In genomic region chr12:112958303-112958702, GRCm38 (mm10) we compare ENCODE assay signal across 9 mouse cellular contexts. TPM values are rescaled to one million over a fixed set of nuclear protein-coding genes. Genes with fewer than 3 reads are reported as not detected.
DNase-seq lines count a peak whose midpoint lies in the region; ATAC-seq and TF ChIP-seq lines count a peak whose summit lies in the region.
"Had no signal": no experiment of that assay in that cellular context is flagged by ENCODE, and none has a peak within 500 bp of the region (broad histone marks: within the 10 kb centered on the region; RNA-seq: fewer than 3 reads in every experiment).

No protein-coding gene starts in this region.

- 52% methylated on average over 4 of the region's 4 CpGs for WGBS in liver, embryonic 11.5 days
- WGBS in liver, embryonic 12.5 days (ENCODE audit: insufficient replicate concordance): 36% methylated on average over 4 of the region's 4 CpGs

- no peaks in the 10 kb centered on the region for H3K27me3 ChIP-seq in liver, embryonic 11.5 days (replicated peaks; ENCODE audit: control insufficient read depth, insufficient read depth, low read length)
- H3K27me3 ChIP-seq in liver, embryonic 12.5 days (replicated peaks): no peaks in the 10 kb centered on the region

- H3K4me3 ChIP-seq in liver, embryonic 11.5 days (ENCODE audit: low read depth, low read length): no peak overlapping the region
- H3K4me3 ChIP-seq in liver, embryonic 12.5 days: no peak overlapping the region
- no peak overlapping the region for H3K4me3 ChIP-seq in cortical plate, adult 2 months (ENCODE audit: insufficient read depth, low read length)
- H3K4me3 ChIP-seq: erythroblast, embryonic 14.5 days had no signal

- peak; percentile 17; the same call in 1 of the 2 replicates for ATAC-seq in liver, embryonic 11.5 days (replicated peaks; ENCODE audit: low FRiP score)
- no peak for ATAC-seq in liver, embryonic 12.5 days

- TF ChIP-seq POLR2A in cortical plate, adult 2 months (IDR thresholded peaks at IDR 0.05; ENCODE audit: extremely low read depth, insufficient read depth, low read length): no peak

- no peaks in the 10 kb centered on the region for H3K4me1 ChIP-seq in liver, embryonic 11.5 days (replicated peaks; ENCODE audit: control insufficient read depth, insufficient read depth, low read length)
- H3K4me1 ChIP-seq in liver, embryonic 12.5 days: peaks cover 3% of the 10 kb centered on the region; the same call in 1 of the 2 replicates
- no peaks in the 10 kb centered on the region for H3K4me1 ChIP-seq in cortical plate, adult 2 months (ENCODE audit: control insufficient read depth, insufficient read depth, low read length)

- H3K4me2 ChIP-seq in liver, embryonic 11.5 days: no peak overlapping the region
- H3K4me2 ChIP-seq in liver, embryonic 12.5 days: no peak overlapping the region

- peak; percentile 41 for TF ChIP-seq CTCF in cortical plate, adult 2 months (IDR thresholded peaks at IDR 0.05; ENCODE audit: extremely low read depth, insufficient read depth, low read length)

- H3K27ac ChIP-seq in liver, embryonic 11.5 days (ENCODE audit: low read depth, low read length): no peak overlapping the region
- H3K27ac ChIP-seq in liver, embryonic 12.5 days: no peak overlapping the region
- no peak overlapping the region for H3K27ac ChIP-seq in cortical plate, adult 2 months (ENCODE audit: insufficient read depth, low read length)

- no peak overlapping the region for H3K9ac ChIP-seq in liver, embryonic 11.5 days (ENCODE audit: low read depth, low read length)
- H3K9ac ChIP-seq in liver, embryonic 12.5 days: no peak overlapping the region

- no peak for DNase-seq in liver, embryonic 11.5 days (ENCODE audit: low spot score)
- DNase-seq in Muller cell, postnatal 12 days (ENCODE audit: inconsistent ontology term): peak; percentile 54
- peak; percentile 77 for DNase-seq in heart, postnatal 4 days
- DNase-seq in lung, postnatal 36 days: peak; percentile 72
- DNase-seq in layer of hippocampus, postnatal 36 days: no peak
- no peak for DNase-seq in urinary bladder, adult 2 months (ENCODE audit: low spot score)

- peaks cover 36% of the 10 kb centered on the region for H3K36me3 ChIP-seq in liver, embryonic 11.5 days (ENCODE audit: control insufficient read depth, insufficient read depth, low read length)
- H3K36me3 ChIP-seq in liver, embryonic 12.5 days: peaks cover 47% of the 10 kb centered on the region

- no peaks in the 10 kb centered on the region for H3K9me3 ChIP-seq in liver, embryonic 11.5 days (ENCODE audit: control insufficient read depth, low read length)
- H3K9me3 ChIP-seq in liver, embryonic 12.5 days (replicated peaks): no peaks in the 10 kb centered on the region

RNA-seq across cellular contexts. Expression of gene Nudt14, which starts 16.4 kb away (rescaled TPM):
- polyA plus RNA-seq in liver, embryonic 11.5 days (2014; fragmentation: Nextera tagmentation; extraction: Ambion mirVana): 38.4 and 43.2 TPM in 2 replicates
- polyA plus RNA-seq in liver, embryonic 12.5 days (2016; fragmentation: Nextera tagmentation; extraction: Ambion mirVana): 21.4 and 21.7 TPM in 2 replicates
- 18.2 and 18.9 TPM in 2 replicates for polyA plus RNA-seq in cortical plate, adult 2 months (2012; rRNA removed)
- total RNA-seq in heart, postnatal 4 days (2021): 10 to 100 TPM; 10.3 to 15.7 TPM
- 10 to 100 TPM; 11.4 to 13.1 TPM for total RNA-seq in layer of hippocampus, postnatal 36 days (2021)
- 42.4 and 54.6 TPM in 2 replicates for polyA plus RNA-seq in urinary bladder, adult 2 months (2012; rRNA removed)

RNA-seq across cellular contexts. Expression of gene Btbd6, which starts 18.0 kb away (rescaled TPM):
- polyA plus RNA-seq in liver, embryonic 11.5 days (2014; fragmentation: Nextera tagmentation; extraction: Ambion mirVana): 12.3 and 12.4 TPM in 2 replicates
- 9.2 and 10.1 TPM in 2 replicates for polyA plus RNA-seq in liver, embryonic 12.5 days (2016; fragmentation: Nextera tagmentation; extraction: Ambion mirVana)
- polyA plus RNA-seq in cortical plate, adult 2 months (2012; rRNA removed): 78.2 and 80.2 TPM in 2 replicates
- 10 to 100 TPM; 26.0 to 28.1 TPM for total RNA-seq in heart, postnatal 4 days (2021)
- 10 to 100 TPM; 55.4 to 56.3 TPM for total RNA-seq in layer of hippocampus, postnatal 36 days (2021)
- 23.9 and 26.8 TPM in 2 replicates for polyA plus RNA-seq in urinary bladder, adult 2 months (2012; rRNA removed)

RNA-seq across cellular contexts. Expression of gene Jag2, which starts 28.7 kb away (rescaled TPM):
- 0.39 and 1.4 TPM in 2 replicates for polyA plus RNA-seq in liver, embryonic 11.5 days (2014; fragmentation: Nextera tagmentation; extraction: Ambion mirVana)
- 0.57 and 0.64 TPM in 2 replicates for polyA plus RNA-seq in liver, embryonic 12.5 days (2016; fragmentation: Nextera tagmentation; extraction: Ambion mirVana)
- 42.1 and 51.5 TPM in 2 replicates for polyA plus RNA-seq in cortical plate, adult 2 months (2012; rRNA removed)
- 10 to 100 TPM; 29.1 to 29.2 TPM for total RNA-seq in heart, postnatal 4 days (2021)
- total RNA-seq in layer of hippocampus, postnatal 36 days (2021): 10 to 100 TPM; 43.8 to 45.6 TPM
- polyA plus RNA-seq in urinary bladder, adult 2 months (2012; rRNA removed): 42.7 and 62.7 TPM in 2 replicates
- polyA plus RNA-seq: erythroblast, embryonic 14.5 days had no signal

RNA-seq across cellular contexts. Expression of gene Brf1, which starts 42.2 kb away (rescaled TPM):
- 51.8 and 52.9 TPM in 2 replicates for polyA plus RNA-seq in liver, embryonic 11.5 days (2014; fragmentation: Nextera tagmentation; extraction: Ambion mirVana)
- 46.2 and 47.1 TPM in 2 replicates for polyA plus RNA-seq in liver, embryonic 12.5 days (2016; fragmentation: Nextera tagmentation; extraction: Ambion mirVana)
- 38.8 and 39.6 TPM in 2 replicates for polyA plus RNA-seq in cortical plate, adult 2 months (2012; rRNA removed)
- 10 to 100 TPM; 38.3 to 40.8 TPM for total RNA-seq in heart, postnatal 4 days (2021)
- 10 to 100 TPM; 54.8 to 57.8 TPM for total RNA-seq in layer of hippocampus, postnatal 36 days (2021)
- polyA plus RNA-seq in urinary bladder, adult 2 months (2012; rRNA removed): 69.1 and 82.7 TPM in 2 replicates

RNA-seq across cellular contexts. Expression of gene Pacs2, which starts 56.0 kb away (rescaled TPM):
- polyA plus RNA-seq in liver, embryonic 11.5 days (2014; fragmentation: Nextera tagmentation; extraction: Ambion mirVana): 11.0 and 11.9 TPM in 2 replicates
- 8.3 and 9.6 TPM in 2 replicates for polyA plus RNA-seq in liver, embryonic 12.5 days (2016; fragmentation: Nextera tagmentation; extraction: Ambion mirVana)
- polyA plus RNA-seq in cortical plate, adult 2 months (2012; rRNA removed): 76.3 and 90.3 TPM in 2 replicates
- total RNA-seq in heart, postnatal 4 days (2021): 10 to 100 TPM; 31.8 to 33.4 TPM
- 10 to 100 TPM; 87.3 to 88.1 TPM for total RNA-seq in layer of hippocampus, postnatal 36 days (2021)
- polyA plus RNA-seq in urinary bladder, adult 2 months (2012; rRNA removed): 38.9 and 40.9 TPM in 2 replicates

Comparison
In these comparisons a context has a peak if more than half of its experiments do, and no peak if none do; other contexts are left out.
1. DNase-seq: peak in Muller cell, postnatal 12 days (single experiment), heart, postnatal 4 days (single experiment) and lung, postnatal 36 days (single experiment); none in liver, embryonic 11.5 days (single experiment), layer of hippocampus, postnatal 36 days (0 of 2) and urinary bladder, adult 2 months (single experiment).
2. RNA of gene Jag2, which starts 28.7 kb away (polyA plus RNA-seq): 42.7 to 62.7 TPM in urinary bladder, adult 2 months and 42.1 to 51.5 TPM in cortical plate, adult 2 months; 0.39 to 1.4 TPM in liver, embryonic 11.5 days and 0.57 to 0.64 TPM in liver, embryonic 12.5 days; every median in the first group is over 10 times any median in the second.